Mouse (Mus musculus): ENCODE data around the gene Lrpap1. TPM values are rescaled to one million over a fixed set of nuclear protein-coding genes. Genes with fewer than 3 reads are reported as not detected.

The Lrpap1 gene
- 84.5 and 105 TPM in 2 replicates for polyA plus RNA-seq (2016; fragmentation: Nextera tagmentation; extraction: Ambion mirVana)

DNA sequence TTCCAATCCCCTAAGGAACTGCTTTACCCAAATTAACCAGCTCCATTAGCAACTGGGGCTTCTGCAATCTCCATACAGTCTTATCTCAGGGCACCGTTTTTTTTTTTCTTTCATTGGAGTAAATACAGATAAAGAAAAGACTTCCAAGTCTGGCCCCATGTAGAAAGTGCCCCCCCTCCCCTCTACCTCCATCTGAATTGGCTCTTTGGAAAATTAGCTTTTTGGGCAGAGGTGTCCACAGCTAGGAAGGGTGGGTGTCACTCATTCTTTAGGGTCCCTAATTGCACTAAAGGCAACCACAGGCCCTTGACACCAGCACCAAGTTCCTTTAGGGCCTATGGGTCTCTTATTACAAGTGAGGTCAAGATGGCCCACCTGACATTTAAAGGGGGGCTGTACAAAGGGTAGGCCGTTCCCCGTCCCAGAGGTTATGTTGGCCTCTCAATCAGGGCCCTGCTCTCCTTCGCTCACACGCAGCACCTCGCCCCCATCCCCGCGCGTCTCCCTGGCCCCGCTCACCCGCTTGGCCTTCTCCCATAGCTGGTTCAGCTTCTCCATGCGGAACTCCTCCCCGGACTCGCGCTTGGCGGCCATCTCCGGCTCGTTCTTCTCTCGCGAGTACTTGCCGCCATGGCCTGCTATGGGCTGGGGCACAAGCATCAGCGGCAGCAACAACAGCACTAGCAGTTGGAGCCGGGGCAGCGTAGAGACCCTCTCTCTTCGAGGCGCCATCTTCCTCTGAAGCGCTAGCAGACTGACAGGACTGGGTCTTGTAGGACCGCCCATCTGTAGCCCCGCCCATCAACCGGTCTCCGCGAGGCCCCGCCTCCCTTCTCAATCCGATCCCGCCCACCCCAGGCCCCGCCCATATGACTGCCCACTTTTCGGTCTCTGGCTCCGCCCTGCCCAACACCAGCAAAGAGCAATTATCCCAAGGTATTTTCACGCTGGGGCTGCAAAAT, at the start of gene Lrpap1:
Gene Lrpap1, minus strand, starts transcription at position 807 of the 962 bp plus-strand sequence.
- no peaks in the 10 kb centered on the region for H3K9me3 ChIP-seq (replicated peaks)
- WGBS, result under 1% methylated on average over 39 of the region's 39 CpGs
- H3K27me3 ChIP-seq (ENCODE audit: low read depth, poor library complexity, severe bottlenecking), result no peaks in the 10 kb centered on the region
- peak within 1 kb of the TSS; percentile 86 for H3K27ac ChIP-seq (replicated peaks)
- peaks cover 28% of the 10 kb centered on the region for H3K4me1 ChIP-seq
- peak within 1 kb of the TSS; percentile 70 for H3K4me3 ChIP-seq
- peak; percentile 97 for DNase-seq (ENCODE audit: low spot score)
- H3K36me3 ChIP-seq, result peaks cover 29% of the 10 kb centered on the region

GRCm38 (mm10) chr5:35149939-35150338, 44.4 kb upstream of the Lrpap1 start:
- Histone ChIP-seq H3K36me3 (no peaks in the 10 kb centered on the region), H3K9me3 (replicated peaks) (no peaks in the 10 kb centered on the region; the same call in 1 of the 2 replicates), H3K4me1 (0 out of 2 replicates have a peak, but pooled peaks cover 3% of the 10 kb centered on the region), H3K27ac (replicated peaks) (no peak overlapping the region), H3K4me3 (no peak overlapping the region), H3K27me3 (ENCODE audit: low read depth, poor library complexity, severe bottlenecking) (no peaks in the 10 kb centered on the region)
- no peak for DNase-seq (ENCODE audit: low spot score)
- 86% methylated on average over 5 of the region's 5 CpGs for WGBS

DNA sequence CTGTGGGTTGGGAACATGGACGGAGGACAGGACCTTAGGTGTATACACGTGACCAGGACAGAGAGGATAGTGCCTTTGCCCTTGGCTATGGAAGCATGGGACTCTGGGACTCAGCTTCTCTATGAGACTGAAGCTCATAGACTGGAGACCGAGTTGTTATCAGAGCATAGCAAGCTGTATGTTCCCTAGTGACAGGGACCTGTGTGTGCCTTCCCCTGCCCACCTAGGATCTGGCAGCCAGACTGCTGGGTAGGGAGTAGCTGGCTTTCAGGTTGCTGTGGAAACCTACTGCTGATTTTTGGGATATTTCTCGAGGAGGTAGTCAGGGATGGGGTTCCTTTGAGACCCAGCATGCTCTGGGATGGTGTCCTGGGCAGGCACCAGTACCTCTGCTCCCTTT, 44.0 kb upstream of the Lrpap1 start:
- H3K4me1 ChIP-seq, result peaks cover 3% of the 10 kb centered on the region; the same call in 1 of the 2 replicates
- no peaks in the 10 kb centered on the region for H3K27me3 ChIP-seq (ENCODE audit: low read depth, poor library complexity, severe bottlenecking)
- no peak overlapping the region for H3K27ac ChIP-seq (replicated peaks)
- H3K4me3 ChIP-seq, result no peak overlapping the region
- 82% methylated on average over 4 of the region's 4 CpGs for WGBS
- no peak for DNase-seq (ENCODE audit: low spot score)
- no peaks in the 10 kb centered on the region; the same call in 1 of the 2 replicates for H3K9me3 ChIP-seq (replicated peaks)
- H3K36me3 ChIP-seq, result no peaks in the 10 kb centered on the region

DNA sequence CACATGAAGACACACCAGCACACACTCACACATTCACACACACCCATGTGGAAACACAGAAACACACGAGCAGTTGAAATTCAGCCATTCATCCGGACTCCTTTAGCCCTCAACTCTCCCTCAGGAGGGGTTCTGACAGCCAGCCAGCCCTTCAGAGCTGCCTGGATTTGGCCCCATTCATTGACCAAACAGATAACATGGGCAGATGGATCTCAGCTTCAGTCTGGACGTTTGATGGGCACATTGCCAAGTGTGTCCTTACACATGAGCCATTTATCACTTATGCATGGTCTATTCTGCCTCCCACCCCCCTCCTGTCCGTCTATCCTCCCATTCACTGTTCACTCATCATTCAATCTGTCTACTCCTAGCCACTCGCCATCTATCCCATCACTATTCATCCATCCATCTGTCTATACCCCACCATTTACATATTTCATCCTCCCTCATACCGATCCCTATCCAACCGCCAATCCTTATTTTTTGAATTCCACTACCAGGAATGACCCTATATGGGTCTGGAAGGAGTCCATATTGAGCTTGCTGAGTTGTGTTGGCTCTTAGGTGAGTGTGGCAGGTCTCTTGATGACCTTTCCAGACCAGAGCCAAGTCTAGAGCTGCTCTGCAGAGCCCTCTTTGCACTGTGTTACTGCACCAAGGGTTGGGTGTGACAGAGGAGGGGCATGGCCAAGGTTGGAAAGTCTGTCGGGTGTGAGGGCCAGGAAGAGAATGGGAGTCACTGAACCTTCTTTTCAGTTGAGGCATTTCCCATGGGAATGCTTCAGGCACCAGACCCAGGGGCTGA, 42.6 kb upstream of the Lrpap1 start:
- Histone ChIP-seq H3K4me1 (peaks cover 9% of the 10 kb centered on the region), H3K36me3 (no peaks in the 10 kb centered on the region), H3K27ac (replicated peaks) (no peak overlapping the region), H3K4me3 (no peak overlapping the region), H3K27me3 (ENCODE audit: low read depth, poor library complexity, severe bottlenecking) (no peaks in the 10 kb centered on the region), H3K9me3 (replicated peaks) (no peaks in the 10 kb centered on the region; the same call in 1 of the 2 replicates)
- no peak for DNase-seq (ENCODE audit: low spot score)
- 78% methylated on average over 8 of the region's 8 CpGs for WGBS

GRCm38 (mm10) chr5:35147155-35147962, 41.8 kb upstream of the Lrpap1 start:
- 0 out of 2 replicates have a peak overlapping the region, but pooled peaks have one; percentile 28 for H3K27ac ChIP-seq (replicated peaks)
- WGBS, result 63% methylated on average over 2 of the region's 2 CpGs
- H3K4me3 ChIP-seq, result no peak overlapping the region

DNA sequence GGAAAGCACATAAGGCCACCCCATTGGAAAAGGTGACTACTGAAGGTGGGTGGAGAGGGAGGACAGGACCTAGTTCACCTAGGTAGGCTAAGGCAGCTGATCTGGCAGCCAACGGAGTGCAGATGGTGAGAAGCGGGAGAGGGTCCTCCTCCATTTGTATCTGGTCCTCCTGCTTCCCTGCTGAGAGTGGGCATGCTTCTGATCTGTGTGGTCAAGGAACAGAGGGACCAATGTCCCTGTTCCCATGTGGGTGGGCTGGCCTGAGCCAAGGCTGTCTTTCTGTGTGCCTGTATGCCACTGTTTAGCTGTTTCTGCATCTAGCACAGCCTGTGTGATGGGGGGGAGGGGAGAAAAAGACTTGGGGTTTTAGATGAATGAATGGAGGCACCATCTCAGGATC, 41.2 kb upstream of the Lrpap1 start:
- H3K4me3 ChIP-seq, result no peak overlapping the region
- peaks cover 13% of the 10 kb centered on the region for H3K4me1 ChIP-seq
- 85% methylated on average over 2 of the region's 2 CpGs for WGBS
- H3K27me3 ChIP-seq (ENCODE audit: low read depth, poor library complexity, severe bottlenecking), result no peaks in the 10 kb centered on the region
- no peaks in the 10 kb centered on the region for H3K36me3 ChIP-seq
- no peak for DNase-seq (ENCODE audit: low spot score)
- H3K9me3 ChIP-seq (replicated peaks), result no peaks in the 10 kb centered on the region; the same call in 1 of the 2 replicates
- H3K27ac ChIP-seq (replicated peaks), result no peak overlapping the region

More at GRCm38 (mm10) chr5:35147155-35147962, 41.8 kb upstream of the Lrpap1 start:
- no peaks in the 10 kb centered on the region for H3K36me3 ChIP-seq
- no peaks in the 10 kb centered on the region; the same call in 1 of the 2 replicates for H3K9me3 ChIP-seq (replicated peaks)
- peaks cover 11% of the 10 kb centered on the region for H3K4me1 ChIP-seq
- H3K27me3 ChIP-seq (ENCODE audit: low read depth, poor library complexity, severe bottlenecking), result no peaks in the 10 kb centered on the region
- no peak for DNase-seq (ENCODE audit: low spot score)

DNA sequence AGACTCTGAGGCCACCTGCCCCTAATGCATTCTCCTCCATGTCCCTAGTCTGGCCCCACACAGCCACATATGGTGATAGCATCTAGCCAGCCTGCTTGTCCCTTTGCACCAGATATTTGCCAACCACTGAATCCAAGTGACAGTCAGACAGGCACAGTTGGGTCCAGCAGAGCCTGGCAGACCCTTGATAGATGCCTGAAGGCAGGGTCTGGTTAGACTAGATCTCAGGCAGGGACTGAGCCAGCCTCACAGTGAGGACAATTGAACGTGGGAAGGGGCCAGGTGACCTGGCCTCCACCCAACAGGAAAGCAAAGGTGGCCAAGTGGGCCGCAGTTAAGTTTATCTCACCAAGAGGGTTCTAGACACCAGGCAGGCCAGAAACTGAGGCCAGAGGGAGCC, 39.1 kb upstream of the Lrpap1 start:
- Histone ChIP-seq H3K36me3 (no peaks in the 10 kb centered on the region), H3K27ac (replicated peaks) (no peak overlapping the region), H3K4me3 (no peak overlapping the region), H3K9me3 (replicated peaks) (no peaks in the 10 kb centered on the region), H3K27me3 (ENCODE audit: low read depth, poor library complexity, severe bottlenecking) (no peaks in the 10 kb centered on the region), H3K4me1 (peaks cover 21% of the 10 kb centered on the region)
- DNase-seq (ENCODE audit: low spot score), result no peak
- WGBS, result 96% methylated on average over 2 of the region's 2 CpGs

GRCm38 (mm10) chr5:35143460-35144245, 38.1 kb upstream of the Lrpap1 start:
- 45% methylated on average over 9 of the region's 10 CpGs for WGBS
- H3K27me3 ChIP-seq (ENCODE audit: low read depth, poor library complexity, severe bottlenecking), result no peaks in the 10 kb centered on the region
- no peak overlapping the region for H3K4me3 ChIP-seq
- H3K27ac ChIP-seq (replicated peaks), result peak overlapping the region; percentile 49; the same call in 1 of the 2 replicates
- no peak for DNase-seq (ENCODE audit: low spot score)
- H3K9me3 ChIP-seq (replicated peaks), result no peaks in the 10 kb centered on the region
- peaks cover 21% of the 10 kb centered on the region for H3K4me1 ChIP-seq
- no peaks in the 10 kb centered on the region for H3K36me3 ChIP-seq

- no peaks in the 10 kb centered on the region for H3K36me3 ChIP-seq
- no peak for DNase-seq (ENCODE audit: low spot score)
- peaks cover 21% of the 10 kb centered on the region for H3K4me1 ChIP-seq
- no peaks in the 10 kb centered on the region for H3K27me3 ChIP-seq (ENCODE audit: low read depth, poor library complexity, severe bottlenecking)
- peak overlapping the region; percentile 49 for H3K27ac ChIP-seq (replicated peaks)
- 19% methylated on average over 1 of the region's 1 CpGs for WGBS
- no peak overlapping the region for H3K4me3 ChIP-seq
- H3K9me3 ChIP-seq (replicated peaks), result no peaks in the 10 kb centered on the region
Observed at GRCm38 (mm10) chr5:35142910-35143309, 37.3 kb upstream of the Lrpap1 start.

DNA sequence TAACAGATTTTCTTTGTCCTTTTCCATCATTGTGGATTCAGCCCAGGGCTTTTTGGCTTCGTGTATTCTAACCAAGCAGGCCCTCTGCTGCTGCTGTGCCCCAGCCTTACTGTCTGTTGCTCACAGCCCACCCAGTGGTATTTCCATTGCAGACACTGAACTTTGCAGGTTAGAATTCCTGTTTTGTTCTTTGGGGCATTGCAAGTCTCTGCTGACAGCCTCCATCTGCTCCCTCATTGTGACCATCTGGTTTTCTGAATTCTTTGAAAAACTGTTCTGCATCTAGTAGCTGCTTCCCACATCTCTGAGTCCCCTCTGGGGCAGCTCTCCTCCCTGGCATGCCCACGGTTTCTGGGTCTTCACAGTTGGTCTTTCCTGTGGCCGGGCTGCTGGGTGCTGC, 35.8 kb upstream of the Lrpap1 start:
- no peaks in the 10 kb centered on the region for H3K36me3 ChIP-seq
- peaks cover 23% of the 10 kb centered on the region for H3K4me1 ChIP-seq
- H3K9me3 ChIP-seq (replicated peaks), result no peaks in the 10 kb centered on the region
- no peak for DNase-seq (ENCODE audit: low spot score)
- peak overlapping the region; percentile 46 for H3K27ac ChIP-seq (replicated peaks)
- no peaks in the 10 kb centered on the region for H3K27me3 ChIP-seq (ENCODE audit: low read depth, poor library complexity, severe bottlenecking)
- WGBS, result 61% methylated on average over 3 of the region's 3 CpGs
- H3K4me3 ChIP-seq, result no peak overlapping the region

DNA sequence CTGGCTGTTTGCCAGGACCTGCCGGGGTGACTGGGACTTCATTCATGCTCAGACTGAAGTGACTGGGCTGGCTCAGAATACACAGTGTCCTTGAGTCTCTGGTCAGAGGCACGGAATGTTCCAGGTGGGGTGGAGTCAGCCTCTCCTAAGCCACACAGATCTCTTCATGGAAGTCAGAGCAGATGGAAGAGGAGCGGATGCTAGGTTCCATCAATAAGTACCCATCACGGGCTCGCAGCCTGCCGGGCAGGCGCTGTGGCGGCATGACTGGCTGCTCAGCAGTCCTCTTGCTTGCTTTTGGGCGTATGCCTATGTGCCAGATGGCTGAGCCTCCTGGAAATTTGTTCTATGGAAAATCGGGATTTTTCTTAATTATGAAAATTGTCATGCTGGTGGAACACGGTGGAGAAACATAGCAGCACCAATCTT, 32.6 kb upstream of the Lrpap1 start:
- H3K27ac ChIP-seq (replicated peaks), result no peak overlapping the region
- peaks cover 24% of the 10 kb centered on the region for H3K4me1 ChIP-seq
- no peaks in the 10 kb centered on the region for H3K9me3 ChIP-seq (replicated peaks)
- no peak for DNase-seq (ENCODE audit: low spot score)
- whole genome bisulfite sequencing, result 90% methylated on average over 11 of the region's 11 CpGs
- no peak overlapping the region for H3K4me3 ChIP-seq
- H3K36me3 ChIP-seq, result no peaks in the 10 kb centered on the region
- H3K27me3 ChIP-seq (ENCODE audit: low read depth, poor library complexity, severe bottlenecking), result no peaks in the 10 kb centered on the region

All from midbrain, embryonic 10.5 days (tissue).